8 mouse cellular contexts compared by ENCODE assay signal in the genomic region with DNA sequence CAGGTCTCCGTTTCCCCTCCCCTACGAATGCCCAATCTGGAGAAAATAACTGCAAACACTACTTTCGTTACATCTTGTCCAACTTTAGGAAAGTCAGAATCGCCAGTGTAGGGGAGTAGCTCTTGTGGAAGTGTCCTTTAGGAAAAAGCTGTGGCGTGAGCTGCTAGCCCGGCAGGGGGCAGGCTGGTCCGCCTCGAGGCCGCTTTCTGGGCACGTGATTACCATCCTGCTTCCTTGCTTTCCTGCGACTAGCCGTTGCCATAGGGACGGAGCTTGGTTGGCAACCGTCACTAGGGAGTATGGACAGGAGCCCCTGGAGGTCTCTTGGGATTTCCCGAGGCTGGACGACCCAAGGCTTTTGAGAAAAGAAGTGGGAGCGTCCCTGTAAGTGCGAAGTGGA. TPM values are rescaled to one million over a fixed set of nuclear protein-coding genes. Genes with fewer than 3 reads are reported as not detected.
DNase-seq lines count a peak whose midpoint lies in the region; ATAC-seq and TF ChIP-seq lines count a peak whose summit lies in the region.

A gene (plus strand): TSS at position 269 of the 400 bp plus-strand sequence.

- H3K9me3 ChIP-seq in hindbrain, postnatal 0 days (ENCODE audit: low read length): no peaks in the 10 kb centered on the region

- WGBS in hindbrain, postnatal 0 days: 1% methylated on average over 18 of the region's 18 CpGs

- peak within 1 kb of the TSS; percentile 31 for H3K4me3 ChIP-seq in hindbrain, postnatal 0 days (ENCODE audit: low read length)

- peak within 1 kb of the TSS; percentile 69 for H3K4me2 ChIP-seq in hindbrain, postnatal 0 days (ENCODE audit: low read depth, low read length)

- no peak within 1 kb of the TSS for H3K27ac ChIP-seq in hindbrain, postnatal 0 days

- no peaks in the 10 kb centered on the region for H3K27me3 ChIP-seq in hindbrain, postnatal 0 days (ENCODE audit: insufficient read depth, low read length)

- TF ChIP-seq CTCF in hindbrain, postnatal 0 days (IDR thresholded peaks at IDR 0.05; ENCODE audit: low read depth): peak; percentile 95

- peak; percentile 73 to 90 for DNase-seq in adrenal gland, adult (ENCODE audit: inconsistent age in 2 of 2, low spot score in 1 of 2)
- DNase-seq in embryo, embryonic 10.5 days (ENCODE audit: low spot score): peak; percentile 96
- DNase-seq in gastrocnemius, postnatal 10 days: peak; percentile 88
- peak; percentile 97 for DNase-seq in hindbrain, postnatal 0 days (ENCODE audit: low spot score)
- peak; percentile 87 to 93 for DNase-seq in left cerebral cortex, adult 18-20 months (ENCODE audit: low spot score in 2 of 2)
- peak; percentile 77 for DNase-seq in lung, postnatal 25 days (ENCODE audit: low spot score)
- DNase-seq in retina, postnatal 7 days (ENCODE audit: low read depth, low spot score): peak; percentile 77
- peak; percentile 77 for DNase-seq in thymus, postnatal 4 days

- no peaks in the 10 kb centered on the region for H3K36me3 ChIP-seq in hindbrain, postnatal 0 days (ENCODE audit: insufficient read depth, low read length)

- no peaks in the 10 kb centered on the region for H3K4me1 ChIP-seq in hindbrain, postnatal 0 days (ENCODE audit: insufficient read depth, low read length)

- H3K9ac ChIP-seq in hindbrain, postnatal 0 days (replicated peaks; ENCODE audit: low read length): no peak within 1 kb of the TSS

- peak; percentile 94 for ATAC-seq in hindbrain, postnatal 0 days

RNA-seq across cellular contexts. Expression of the gene that starts here (rescaled TPM):
- 1 to 10 TPM; 2.3 to 2.5 TPM for total RNA-seq in gastrocnemius, postnatal 10 days (2021)
- 2.4 and 2.8 TPM in 2 replicates for total RNA-seq in hindbrain, postnatal 0 days (2014; rRNA removed)
- 0.69 and 1.4 TPM in 2 replicates for polyA plus RNA-seq in hindbrain, postnatal 0 days (2015; fragmentation: Nextera tagmentation; extraction: Ambion mirVana)
- total RNA-seq in left cerebral cortex, adult 18-20 months (2021): 1 to 10 TPM; 3.8 to 4.2 TPM
